24 mouse cellular contexts compared by ENCODE assay signal in the genomic region with DNA sequence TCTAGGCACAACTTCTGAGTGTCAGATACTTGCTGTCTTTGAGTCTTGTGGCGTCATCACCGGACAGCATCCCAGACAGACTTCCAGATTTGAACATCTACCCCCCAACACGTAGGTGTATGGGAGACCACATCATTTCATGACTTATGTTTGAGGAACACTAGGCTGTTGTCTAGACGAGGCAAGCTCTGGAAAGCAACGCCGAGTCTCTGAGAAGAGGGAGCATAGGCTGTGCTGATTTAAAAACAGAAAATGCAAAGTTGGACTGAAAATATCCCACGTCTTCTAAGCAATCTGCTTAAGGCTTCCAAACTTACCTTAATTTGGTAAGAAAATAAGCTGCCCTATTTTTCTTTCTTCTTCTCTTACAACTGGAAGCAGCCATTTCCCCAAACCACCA. TPM values are rescaled to one million over a fixed set of nuclear protein-coding genes. Genes with fewer than 3 reads are reported as not detected.
A peak's percentile ranks its signal among the peaks of the same experiment; 100 is the strongest.
DNase-seq lines count a peak whose midpoint lies in the region; ATAC-seq and TF ChIP-seq lines count a peak whose summit lies in the region.
"Had no signal": no experiment of that assay in that cellular context is flagged by ENCODE, and none has a peak within 500 bp of the region (broad histone marks: within the 10 kb centered on the region; RNA-seq: fewer than 3 reads in every experiment).

No protein-coding gene starts in this region.

- peaks cover 1% of the 10 kb centered on the region; the same call in 1 of the 2 replicates for H3K4me1 ChIP-seq in cortical plate, adult 2 months (ENCODE audit: control insufficient read depth, insufficient read depth, low read length)
- peaks cover 16% of the 10 kb centered on the region for H3K4me1 ChIP-seq in forebrain, embryonic 10.5 days

- no peak for DNase-seq in frontal cortex, adult 2 months (ENCODE audit: extremely low spot score in 1 of 2, low spot score in 1 of 2)
- no peak for DNase-seq in left cerebral cortex, adult 2 months (ENCODE audit: extremely low spot score in 1 of 2, low spot score in 2 of 2)
- DNase-seq in left cerebral cortex, postnatal 14 days (ENCODE audit: low spot score in 2 of 2), result no peak
- peak; percentile 65 for DNase-seq in brain, adult 2 months (ENCODE audit: low read depth, low spot score)
- no peak for DNase-seq in spleen, postnatal 14 days (ENCODE audit: low spot score in 2 of 2)
- no peak for DNase-seq in forebrain, embryonic 10.5 days (ENCODE audit: extremely low spot score, low spot score)
- DNase-seq: adrenal gland, adult 2 months; adrenal gland, adult 8-10 months; adrenal gland, postnatal 10 days; adrenal gland, postnatal 14 days; adrenal gland, postnatal 25 days; adrenal gland, postnatal 36 days; B cell, adult 2 months; cerebellum, adult 11 months; cerebellum, adult 11-12 months; cerebellum, adult 18-20 months had no signal

- H3K27ac ChIP-seq in left cerebral cortex, adult 2 months, result peak overlapping the region; percentile 73
- H3K27ac ChIP-seq in cortical plate, adult 2 months (ENCODE audit: insufficient read depth, low read length), result peak overlapping the region; percentile 33; the same call in 1 of the 2 replicates
- no peak overlapping the region for H3K27ac ChIP-seq in forebrain, embryonic 10.5 days

- TF ChIP-seq CTCF in left cerebral cortex, adult 2 months (IDR thresholded peaks at IDR 0.05), result no peak
- TF ChIP-seq CTCF in cortical plate, adult 2 months (IDR thresholded peaks at IDR 0.05; ENCODE audit: extremely low read depth, insufficient read depth, low read length), result no peak

- H3K36me3 ChIP-seq in forebrain, embryonic 10.5 days (replicated peaks), result no peaks in the 10 kb centered on the region
- H3K36me3 ChIP-seq: G1E had no signal

- peaks cover 37% of the 10 kb centered on the region for H3K27me3 ChIP-seq in forebrain, embryonic 10.5 days (ENCODE audit: poor library complexity, severe bottlenecking)
- H3K27me3 ChIP-seq: CH12.LX, Patski had no signal

- no peak overlapping the region for H3K4me3 ChIP-seq in left cerebral cortex, adult 2 months
- H3K4me3 ChIP-seq in cortical plate, adult 2 months (ENCODE audit: insufficient read depth, low read length), result no peak overlapping the region
- no peak overlapping the region for H3K4me3 ChIP-seq in forebrain, embryonic 10.5 days

- H3K9me3 ChIP-seq in forebrain, embryonic 10.5 days, result no peaks in the 10 kb centered on the region

- TF ChIP-seq POLR2A in cortical plate, adult 2 months (IDR thresholded peaks at IDR 0.05; ENCODE audit: extremely low read depth, insufficient read depth, low read length), result no peak

- ATAC-seq in frontal cortex, adult (ENCODE audit: low TSS enrichment), result peak; percentile 41
- ATAC-seq: activated CD4-positive, CD25-positive, alpha-beta regulatory T cell, adult 4 months; CD4-positive, CD25-positive, alpha-beta regulatory T cell, adult 4 months; Patski had no signal

- intact Hi-C loops in left cerebral cortex, adult 2 months (cut with DNase I), result loop anchor here (5.0 to 10.0 kb wide), 5 partner anchors 78 to 570 kb away; no protein-coding TSS in a partner anchor
- intact Hi-C loops in left cerebral cortex, postnatal 14 days (cut with DNase I), result loop anchor here (10.0 kb wide), 1 partner anchor 230 kb away; no protein-coding TSS in a partner anchor

- 94% methylated on average over 7 of the region's 7 CpGs for WGBS in forebrain, embryonic 10.5 days

RNA-seq across cellular contexts. Expression of a gene that starts 4.1 kb away (rescaled TPM):
- polyA plus RNA-seq in frontal cortex, adult 2 months (2012; rRNA removed), result 15.9 and 23.1 TPM in 2 replicates
- total RNA-seq in left cerebral cortex, adult 2 months (2021), result 10 to 100 TPM; 36.2 to 39.4 TPM
- 10 to 100 TPM; 23.6 to 27.1 TPM for total RNA-seq in left cerebral cortex, postnatal 14 days (2021)
- 13.4 and 16.4 TPM in 2 replicates for polyA plus RNA-seq in cortical plate, adult 2 months (2012; rRNA removed)
- 0.02 and 0.05 TPM in 2 replicates for polyA plus RNA-seq in forebrain, embryonic 10.5 days (2016; fragmentation: Nextera tagmentation; extraction: Ambion mirVana)
- total RNA-seq: CH12.LX, MEL had no signal
- polyA plus RNA-seq: activated CD4-positive, CD25-positive, alpha-beta regulatory T cell, adult 4 months; adrenal gland, adult 2 months; CD4-positive, CD25-positive, alpha-beta regulatory T cell, adult 4 months; G1E; Patski had no signal

Comparison
In these comparisons a context has a peak if more than half of its experiments do, and no peak if none do; other contexts are left out.
1. RNA of a gene that starts 4.1 kb away (polyA plus RNA-seq): 13.4 to 16.4 TPM in cortical plate, adult 2 months and 15.9 to 23.1 TPM in frontal cortex, adult 2 months; 0.02 to 0.05 TPM in forebrain, embryonic 10.5 days; every median in the first group is over 10 times any median in the second.